Mouse (Mus musculus): ENCODE results near the gene Fbxo27.

GRCm38 (mm10) chr7:28735701-28736100 lies 43.1 kb downstream of the Fbxo27 start:
- TF ChIP-seq EP300 (IDR thresholded peaks at IDR 0.05; ENCODE audit: low read length), result no peak
- TF ChIP-seq JUND (conservative IDR thresholded peaks at IDR 0.05; ENCODE audit: low read depth, low read length), result no peak
- TF ChIP-seq NRF1 (IDR thresholded peaks at IDR 0.05; ENCODE audit: low read depth, low read length), result no peak
- no peak for TF ChIP-seq ETS1 (conservative IDR thresholded peaks at IDR 0.05; ENCODE audit: low read depth, low read length)
- TF ChIP-seq CTCF (conservative IDR thresholded peaks at IDR 0.05 in 1 of 2, IDR thresholded peaks at IDR 0.05 in 1 of 2; ENCODE audit: low read depth in 2 of 2, low read length in 2 of 2), result no peak
